In the genomic region with DNA sequence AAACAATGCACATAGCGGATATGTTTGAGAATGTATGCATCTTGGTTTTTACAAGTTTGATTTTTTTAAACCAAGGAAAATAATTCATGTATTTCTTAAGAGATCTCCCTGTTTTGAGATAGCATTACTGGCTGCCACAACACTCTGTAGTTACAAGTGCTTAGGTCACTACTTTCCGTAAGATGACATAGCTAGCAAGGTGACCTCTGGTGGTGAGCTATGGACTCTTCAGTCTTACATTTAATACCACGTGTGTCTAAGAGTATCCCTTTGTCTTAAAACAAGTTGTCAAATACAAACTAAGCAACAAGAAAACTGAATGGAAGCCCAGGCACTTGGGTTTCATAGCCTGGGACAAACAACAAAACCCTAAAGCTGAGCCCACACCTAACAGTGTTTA, we compare ENCODE assay signal across 8 mouse cellular contexts. TPM values are rescaled to one million over a fixed set of nuclear protein-coding genes. Genes with fewer than 3 reads are reported as not detected.
DNase-seq lines count a peak whose midpoint lies in the region; ATAC-seq and TF ChIP-seq lines count a peak whose summit lies in the region.

No protein-coding gene starts in this region.

- peak; percentile 85 to 87 for ATAC-seq in hematopoietic stem cell, adult 5-6 weeks (replicated peaks in 1 of 2; ENCODE audit: insufficient read depth in 1 of 2, low FRiP score in 2 of 2, low TSS enrichment in 1 of 2, low read depth in 1 of 2, poor library complexity in 2 of 2, severe bottlenecking in 2 of 2)
- peak; percentile 70; the same call in 1 of the 2 replicates for ATAC-seq in stomach, embryonic 15.5 days (ENCODE audit: insufficient read depth, low FRiP score, low read depth)

- H3K4me3 ChIP-seq in lung, adult 2 months (replicated peaks; ENCODE audit: extremely low read depth, low read depth, low read length) = no peak overlapping the region
- no peak overlapping the region for H3K4me3 ChIP-seq in stomach, embryonic 15.5 days (replicated peaks)

- H3K9me3 ChIP-seq in stomach, embryonic 15.5 days = no peaks in the 10 kb centered on the region

- no peaks in the 10 kb centered on the region for H3K27me3 ChIP-seq in stomach, embryonic 15.5 days (replicated peaks)

- peaks cover 6% of the 10 kb centered on the region for H3K4me1 ChIP-seq in lung, adult 2 months (ENCODE audit: control insufficient read depth, insufficient read depth, low read length)
- no peaks in the 10 kb centered on the region for H3K4me1 ChIP-seq in stomach, embryonic 15.5 days

- H3K27ac ChIP-seq in stomach, embryonic 15.5 days = no peak overlapping the region

- peak; percentile 44; the same call in 1 of the 2 replicates for TF ChIP-seq CTCF in brain, embryonic 14.5 days (IDR thresholded peaks at IDR 0.05; ENCODE audit: borderline replicate concordance, extremely low read depth, insufficient read depth, insufficient read length)
- 0 out of 2 replicates have a peak, but pooled peaks have one; percentile 6 for TF ChIP-seq CTCF in lung, adult 2 months (IDR thresholded peaks at IDR 0.05; ENCODE audit: insufficient read depth, low read length)

- TF ChIP-seq POLR2A in brain, embryonic 14.5 days (IDR thresholded peaks at IDR 0.05; ENCODE audit: borderline replicate concordance, extremely low read depth, insufficient read depth, insufficient read length, poor library complexity, severe bottlenecking) = no peak
- no peak for TF ChIP-seq POLR2A in lung, adult 2 months (IDR thresholded peaks at IDR 0.05; ENCODE audit: borderline replicate concordance, extremely low read depth, low read depth, low read length)

- H3K36me3 ChIP-seq in stomach, embryonic 15.5 days = peaks cover 13% of the 10 kb centered on the region; the same call in 1 of the 2 replicates

- WGBS in lung, adult 2 months = 41% methylated on average over 3 of the region's 3 CpGs
- 45% methylated on average over 3 of the region's 3 CpGs for WGBS in stomach, embryonic 15.5 days

- DNase-seq in left cerebral cortex, postnatal 10 days (ENCODE audit: extremely low spot score in 1 of 2, low spot score in 2 of 2) = peak; percentile 26 to 27
- no peak for DNase-seq in left cerebral cortex, adult 11 months (ENCODE audit: low spot score)
- peak; percentile 76 for DNase-seq in brain, embryonic 14.5 days (ENCODE audit: low read depth)
- DNase-seq in lung, adult 2 months = no peak
- no peak for DNase-seq in urinary bladder, postnatal 10 days (ENCODE audit: low spot score)
- DNase-seq in frontal cortex, postnatal 14 days (ENCODE audit: low spot score in 2 of 2) = no peak

- no peak overlapping the region for H3K4me2 ChIP-seq in stomach, embryonic 15.5 days

- intact Hi-C loops in left cerebral cortex, postnatal 10 days (cut with DNase I) = loop anchor here (5.0 kb wide), 1 partner anchor 115 kb away; no protein-coding TSS in a partner anchor

- no peak overlapping the region for H3K9ac ChIP-seq in stomach, embryonic 15.5 days

RNA-seq across cellular contexts. Expression of a gene that starts 22.8 kb away (rescaled TPM):
- 10 to 100 TPM; 25.0 to 26.1 TPM for total RNA-seq in left cerebral cortex, postnatal 10 days (2021)
- 12.0 and 15.2 TPM in 2 replicates for polyA plus RNA-seq in brain, embryonic 14.5 days (2012; rRNA removed)
- 38.0 and 38.3 TPM in 2 replicates for total RNA-seq in hematopoietic stem cell, adult 5-6 weeks (2017)
- 8.1 and 8.8 TPM in 2 replicates for polyA plus RNA-seq in lung, adult 2 months (2012; rRNA removed)
- polyA plus RNA-seq in stomach, embryonic 15.5 days (2015; fragmentation: Nextera tagmentation; extraction: Ambion mirVana) = 15.4 and 18.7 TPM in 2 replicates

Comparison
In these comparisons a context has a peak if more than half of its experiments do, and no peak if none do; other contexts are left out.
1. DNase-seq: peak in left cerebral cortex, postnatal 10 days (2 of 2) and brain, embryonic 14.5 days (single experiment); none in left cerebral cortex, adult 11 months (single experiment), lung, adult 2 months (single experiment), urinary bladder, postnatal 10 days (single experiment) and frontal cortex, postnatal 14 days (0 of 2).